Mouse (Mus musculus) Patski (cell line): ENCODE measurements around the gene Plxna4. TPM values are rescaled to one million over a fixed set of nuclear protein-coding genes. Genes with fewer than 3 reads are reported as not detected.

Experiments used
- ATAC-seq: fragments of 100-300 bp; one replicate; pipeline ENCODE4 v1.8.0; 2021
- CTCF ChIA-PET: fragments of 350-600 bp; sonication (Branson Sonifier 250); formaldehyde crosslinking; loops from one replicate; lab custom pipeline; 2022; ENCODE audit warnings: inconsistent platforms; lab: Charles Lee
- POLR2A ChIA-PET: fragments of 350-600 bp; sonication (Branson Sonifier 250); formaldehyde crosslinking; loops from one replicate; lab custom pipeline; 2022; ENCODE audit warnings: antibody characterized with exemption, inconsistent platforms; lab: Charles Lee
- DNase-seq: peaks from one replicate; pipeline ENCODE4 v3.0.0-alpha.2; 2011; ENCODE audit warnings: low read depth, low spot score
- H3K27me3 ChIP-seq: fragments of 371-371 bp; one replicate; pipeline ENCODE4 v1.5.1; 2021
- CTCF ChIP-seq: fragments of 100-300 bp; IDR thresholded peaks from one replicate; pipeline ENCODE4 v1.5.1; 2021
- in situ Hi-C: fragments of 300-500 bp; cut with MboI; formaldehyde crosslinking; loops from 3 replicates; pipeline ENCODE4 v1.11.1; 2018; ENCODE audit warnings: low pct_unique_long_range_greater_than_20kb, mixed read lengths
- polyA plus RNA-seq: library from polyadenylated mRNA; unstranded; gene quantifications from one replicate; pipeline ENCODE4 v1.2.3, GENCODE M21; 2021

Plxna4 gene
- polyA plus RNA-seq, 1 experiment from 2014 or later, result 7.3 TPM

GRCm38 (mm10) chr6:32362421-32362820 is 225.6 kb downstream of the Plxna4 start:
- POLR2A ChIA-PET, result interaction anchor here (1.1 kb wide), 1 partner anchor 22 kb away, joined by 3 read pairs; no protein-coding TSS in a partner anchor
- no peak for TF ChIP-seq CTCF
- in situ Hi-C loops, result no loop called here
- no peak for DNase-seq
- no peak for ATAC-seq
- no peaks in the 10 kb centered on the region for H3K27me3 ChIP-seq
- CTCF ChIA-PET, result interaction anchor here (0.9 kb wide), 1 partner anchor 11 kb away, joined by 4 read pairs; no protein-coding TSS in a partner anchor

GRCm38 (mm10) chr6:32359675-32360074 is 228.3 kb downstream of the Plxna4 start:
- ChIA-PET POLR2A (no interaction called here), CTCF (interaction anchor here (1.7 kb wide), 1 partner anchor 13 kb away, joined by 5 read pairs; no protein-coding TSS in a partner anchor)
- DNase-seq (no peak), ATAC-seq (no peak)
- in situ Hi-C loops, result no loop called here
- TF ChIP-seq CTCF, result no peak
- H3K27me3 ChIP-seq, result no peaks in the 10 kb centered on the region

- ATAC-seq, result no peak
- no peak for TF ChIP-seq CTCF
- CTCF ChIA-PET, result no interaction called here
- in situ Hi-C loops, result no loop called here
- POLR2A ChIA-PET, result no interaction called here
- H3K27me3 ChIP-seq, result no peaks in the 10 kb centered on the region
- DNase-seq, result no peak
Measured at GRCm38 (mm10) chr6:32357497-32357896, 230.5 kb downstream of the Plxna4 start.

- TF ChIP-seq CTCF, result no peak
- CTCF ChIA-PET, result no interaction called here
- no peak for DNase-seq
Measured at GRCm38 (mm10) chr6:32355559-32355958, 232.4 kb downstream of the Plxna4 start.

GRCm38 (mm10) chr6:32348996-32349395 is 239.0 kb downstream of the Plxna4 start:
- no peak for ATAC-seq
- TF ChIP-seq CTCF, result no peak
- in situ Hi-C loops, result loop anchor here (25.0 kb wide), 2 partner anchors 763 to 1688 kb away; partner anchors contain the start of gene Lrguk
- H3K27me3 ChIP-seq, result no peaks in the 10 kb centered on the region
- POLR2A ChIA-PET, result no interaction called here
- no peak for DNase-seq
- CTCF ChIA-PET, result interaction anchor here (0.9 to 1.3 kb wide), 3 partner anchors 9 to 34 kb away, joined by 3 read pairs; no protein-coding TSS in a partner anchor

More at GRCm38 (mm10) chr6:32355559-32355958, 232.4 kb downstream of the Plxna4 start:
- ATAC-seq, result no peak
- POLR2A ChIA-PET, result interaction anchor here (1.0 kb wide), 1 partner anchor 119 kb away, joined by 3 read pairs; no protein-coding TSS in a partner anchor
- in situ Hi-C loops, result no loop called here
- no peaks in the 10 kb centered on the region for H3K27me3 ChIP-seq

GRCm38 (mm10) chr6:32348126-32348525 is 239.9 kb downstream of the Plxna4 start:
- no peak for ATAC-seq
- in situ Hi-C loops, result loop anchor here (25.0 kb wide), 2 partner anchors 764 to 1689 kb away; partner anchors contain the start of gene Lrguk
- DNase-seq, result no peak
- CTCF ChIA-PET, result interaction anchor here (0.9 to 1.1 kb wide), 2 partner anchors 8 to 18 kb away, joined by 3 read pairs; no protein-coding TSS in a partner anchor
- H3K27me3 ChIP-seq, result no peaks in the 10 kb centered on the region
- POLR2A ChIA-PET, result interaction anchor here (0.6 kb wide), 1 partner anchor 180 kb away, joined by 3 read pairs; no protein-coding TSS in a partner anchor
- TF ChIP-seq CTCF, result no peak

GRCm38 (mm10) chr6:32346015-32346414 is 242.0 kb downstream of the Plxna4 start:
- TF ChIP-seq CTCF, result no peak

GRCm38 (mm10) chr6:32342727-32343126 is 245.3 kb downstream of the Plxna4 start:
- no peak for DNase-seq
- TF ChIP-seq CTCF, result no peak
- no peak for ATAC-seq
- ChIA-PET POLR2A (no interaction called here), CTCF (no interaction called here)
- no peaks in the 10 kb centered on the region for H3K27me3 ChIP-seq
- in situ Hi-C loops, result loop anchor here (25.0 kb wide), 2 partner anchors 770 to 1695 kb away; partner anchors contain the start of gene Lrguk

More at GRCm38 (mm10) chr6:32346015-32346414, 242.0 kb downstream of the Plxna4 start:
- no peaks in the 10 kb centered on the region for H3K27me3 ChIP-seq
- ATAC-seq (no peak), DNase-seq (no peak)
- in situ Hi-C loops, result loop anchor here (25.0 kb wide), 2 partner anchors 766 to 1691 kb away; partner anchors contain the start of gene Lrguk
- POLR2A ChIA-PET, result no interaction called here
- CTCF ChIA-PET, result no interaction called here

- no peak for ATAC-seq
- TF ChIP-seq CTCF, result no peak
- POLR2A ChIA-PET, result interaction anchor here (0.6 kb wide), 1 partner anchor 38 kb away, joined by 4 read pairs; no protein-coding TSS in a partner anchor
- CTCF ChIA-PET, result interaction anchor here (0.8 kb wide), 1 partner anchor 9 kb away, joined by 3 read pairs; no protein-coding TSS in a partner anchor
- in situ Hi-C loops, result loop anchor here (25.0 kb wide), 2 partner anchors 770 to 1695 kb away; partner anchors contain the start of gene Lrguk
- no peak for DNase-seq
- no peaks in the 10 kb centered on the region for H3K27me3 ChIP-seq
Measured at GRCm38 (mm10) chr6:32342272-32342671, 245.7 kb downstream of the Plxna4 start.

GRCm38 (mm10) chr6:32338416-32338943 is 249.5 kb downstream of the Plxna4 start:
- DNase-seq (no peak), ATAC-seq (no peak)
- in situ Hi-C loops, result loop anchor here (25.0 kb wide), 2 partner anchors 774 to 1699 kb away; partner anchors contain the start of gene Lrguk
- POLR2A ChIA-PET, result interaction anchor here (0.8 to 1.2 kb wide), 2 partner anchors 59 to 1339 kb away, joined by 3 to 7 read pairs; no protein-coding TSS in a partner anchor
- CTCF ChIA-PET, result interaction anchor here (1.8 kb wide), 1 partner anchor 11 kb away, joined by 5 read pairs; no protein-coding TSS in a partner anchor
- H3K27me3 ChIP-seq, result no peaks in the 10 kb centered on the region
- TF ChIP-seq CTCF, result no peak

- no peak for TF ChIP-seq CTCF
- POLR2A ChIA-PET, result no interaction called here
- in situ Hi-C loops, result loop anchor here (5.0 to 25.0 kb wide), 3 partner anchors 256 to 1706 kb away; partner anchors contain the start of genes Lrguk and Plxna4
- no peak for ATAC-seq
- no peak for DNase-seq
- H3K27me3 ChIP-seq, result no peaks in the 10 kb centered on the region
- CTCF ChIA-PET, result no interaction called here
Measured at GRCm38 (mm10) chr6:32331281-32331680, 256.7 kb downstream of the Plxna4 start.
